Mouse (Mus musculus) embryo, embryonic 11 days (tissue): ENCODE data around the gene Tmem175.

Experiments used
- DNase-seq: peaks from one replicate; pipeline ENCODE4 v3.0.0-alpha.2; 2015

The Tmem175 gene

GRCm38 (mm10) chr5:108654444-108654990 is 24.9 kb downstream of the Tmem175 start:
- DNase-seq: no peak

GRCm38 (mm10) chr5:108655381-108655780 is 25.8 kb downstream of the Tmem175 start:
- no peak for DNase-seq

GRCm38 (mm10) chr5:108655891-108656650 is 26.5 kb downstream of the Tmem175 start:
- DNase-seq: no peak

GRCm38 (mm10) chr5:108657406-108657805 is 27.8 kb downstream of the Tmem175 start:
- no peak for DNase-seq

- no peak for DNase-seq
Measured at GRCm38 (mm10) chr5:108658611-108659010, 29.0 kb downstream of the Tmem175 start.

GRCm38 (mm10) chr5:108659698-108660631 is 30.4 kb downstream of the Tmem175 start, which contains the start of gene Idua:
TSS of gene Idua (plus strand) at chr5:108660331.
- no peak for DNase-seq

GRCm38 (mm10) chr5:108660632-108661268 is 31.2 kb downstream of the Tmem175 start:
- DNase-seq: peak; percentile 96

GRCm38 (mm10) chr5:108662772-108663171 is 33.2 kb downstream of the Tmem175 start:
- DNase-seq: no peak

- no peak for DNase-seq
Measured at GRCm38 (mm10) chr5:108665066-108665465, 35.5 kb downstream of the Tmem175 start.

GRCm38 (mm10) chr5:108667370-108667769 is 37.8 kb downstream of the Tmem175 start:
- DNase-seq: no peak

- no peak for DNase-seq
Measured at GRCm38 (mm10) chr5:108668387-108668932, 38.9 kb downstream of the Tmem175 start.

- peak; percentile 89 for DNase-seq
Measured at GRCm38 (mm10) chr5:108668977-108669936, 39.7 kb downstream of the Tmem175 start, which contains the start of gene Dgkq. TSS of gene Dgkq (minus strand) at chr5:108669672.

GRCm38 (mm10) chr5:108669986-108670385 is 40.4 kb downstream of the Tmem175 start:
- DNase-seq: no peak

- peak; percentile 53 for DNase-seq
Measured at GRCm38 (mm10) chr5:108670785-108671184, 41.2 kb downstream of the Tmem175 start.

- no peak for DNase-seq
Measured at GRCm38 (mm10) chr5:108671757-108672156, 42.2 kb downstream of the Tmem175 start.

GRCm38 (mm10) chr5:108674624-108675023 is 45.1 kb downstream of the Tmem175 start:
- DNase-seq: no peak

- no peak for DNase-seq
Measured at GRCm38 (mm10) chr5:108675251-108675816, 45.8 kb downstream of the Tmem175 start, which contains the start of gene Slc26a1. TSS of gene Slc26a1 (minus strand) at chr5:108675569.

GRCm38 (mm10) chr5:108676772-108677498 is 47.4 kb downstream of the Tmem175 start:
- DNase-seq: peak; percentile 29

- DNase-seq: peak; percentile 90
Measured at GRCm38 (mm10) chr5:108677605-108678295, 48.2 kb downstream of the Tmem175 start.
